Mouse (Mus musculus): ENCODE results near the gene Ddx6.

- TF ChIP-seq POLR2A (IDR thresholded peaks at IDR 0.05; ENCODE audit: low read depth, low read length) (no peak), CTCF (conservative IDR thresholded peaks at IDR 0.05; ENCODE audit: insufficient read depth, insufficient read length, low read depth, low read length) (no peak)
These were observed at the start of gene Ddx6 for GRCm38 (mm10) chr9:44604779-44605615.
